Mouse (Mus musculus): ENCODE data around the gene Isg20. TPM values are rescaled to one million over a fixed set of nuclear protein-coding genes. Genes with fewer than 3 reads are reported as not detected.
A peak's percentile ranks its signal among the peaks of the same experiment; 100 is the strongest.

The Isg20 gene
- 0.39 and 0.75 TPM in 2 replicates for polyA plus RNA-seq (2016; fragmentation: Nextera tagmentation; extraction: Ambion mirVana)

- H3K4me3 ChIP-seq = peak within 1 kb of the TSS; percentile 39
- 60% methylated on average over 5 of the region's 5 CpGs for WGBS
- H3K36me3 ChIP-seq = peaks cover 22% of the 10 kb centered on the region
- peak within 1 kb of the TSS; percentile 69 for H3K27ac ChIP-seq (replicated peaks)
- H3K9me3 ChIP-seq (replicated peaks) = no peaks in the 10 kb centered on the region
- H3K4me1 ChIP-seq = peaks cover 39% of the 10 kb centered on the region
- DNase-seq (ENCODE audit: low spot score) = no peak
- H3K27me3 ChIP-seq (ENCODE audit: low read depth, poor library complexity, severe bottlenecking) = no peaks in the 10 kb centered on the region
Observed at GRCm38 (mm10) chr7:78912974-78913474, at the start of gene Isg20. TSS of gene Isg20 (plus strand) at chr7:78913424.

DNA sequence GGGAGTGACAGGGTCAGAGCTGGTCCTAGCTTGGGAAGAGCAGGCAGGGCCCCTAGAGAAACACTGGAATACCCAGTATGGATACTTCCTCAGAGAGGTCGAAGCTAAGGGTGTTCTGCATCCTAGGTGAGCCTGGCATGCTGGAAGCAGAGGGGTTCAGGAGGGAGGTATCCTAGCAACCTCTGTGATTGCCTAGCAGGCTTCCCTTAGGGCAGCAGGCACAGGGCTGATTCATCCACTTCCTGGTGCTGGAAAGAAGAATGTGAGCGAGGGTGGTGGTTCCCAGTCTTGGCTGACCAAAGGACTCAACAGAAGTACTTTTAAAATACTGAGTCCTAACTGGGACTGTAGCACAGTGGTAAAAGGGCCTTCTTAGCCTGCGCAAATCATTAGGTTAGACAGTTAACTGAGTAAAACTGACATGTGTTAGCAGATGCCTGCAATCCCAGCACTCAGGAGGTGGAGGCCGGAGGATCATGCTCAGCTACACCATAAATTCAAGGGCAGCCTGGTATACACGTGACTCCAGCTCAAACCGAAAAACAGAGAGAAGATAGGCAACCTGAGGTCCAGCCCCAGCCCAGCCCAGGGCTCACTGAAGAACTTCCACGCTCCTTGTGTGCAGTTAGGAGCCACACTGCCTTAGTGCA, 49.3 kb upstream of the Isg20 start:
- DNase-seq (ENCODE audit: low spot score) = no peak
- 74% methylated on average over 7 of the region's 7 CpGs for WGBS

DNA sequence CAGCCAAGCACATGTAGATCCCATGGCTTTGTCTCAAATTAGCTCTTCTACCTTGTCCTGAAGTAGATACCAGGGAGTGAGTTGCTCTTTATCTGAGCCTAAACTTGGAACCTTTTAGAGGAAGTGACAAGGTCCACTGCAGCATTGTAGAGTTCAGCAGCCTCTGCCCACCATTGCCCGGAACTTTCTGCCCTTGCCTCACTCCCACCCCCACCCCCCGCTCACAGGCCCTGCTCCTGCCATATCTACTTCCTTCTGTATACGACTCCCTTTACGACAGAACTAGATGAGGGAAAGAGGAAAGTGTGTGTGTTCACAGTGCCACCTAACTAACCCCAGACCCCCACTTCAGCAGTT, 48.8 kb upstream of the Isg20 start:
- H3K27me3 ChIP-seq (ENCODE audit: low read depth, poor library complexity, severe bottlenecking) = no peaks in the 10 kb centered on the region
- WGBS = 90% methylated on average over 4 of the region's 4 CpGs
- H3K9me3 ChIP-seq (replicated peaks) = no peaks in the 10 kb centered on the region
- no peak overlapping the region for H3K4me3 ChIP-seq
- DNase-seq (ENCODE audit: low spot score) = no peak
- no peaks in the 10 kb centered on the region for H3K36me3 ChIP-seq
- H3K4me1 ChIP-seq = 0 out of 2 replicates have a peak, but pooled peaks cover 5% of the 10 kb centered on the region
- H3K27ac ChIP-seq (replicated peaks) = no peak overlapping the region

More for the DNA sequence above, 49.3 kb upstream of the Isg20 start:
- Histone ChIP-seq H3K4me1 (0 out of 2 replicates have a peak, but pooled peaks cover 5% of the 10 kb centered on the region), H3K9me3 (replicated peaks) (no peaks in the 10 kb centered on the region), H3K27ac (replicated peaks) (no peak overlapping the region), H3K27me3 (ENCODE audit: low read depth, poor library complexity, severe bottlenecking) (no peaks in the 10 kb centered on the region), H3K4me3 (no peak overlapping the region), H3K36me3 (no peaks in the 10 kb centered on the region)

DNA sequence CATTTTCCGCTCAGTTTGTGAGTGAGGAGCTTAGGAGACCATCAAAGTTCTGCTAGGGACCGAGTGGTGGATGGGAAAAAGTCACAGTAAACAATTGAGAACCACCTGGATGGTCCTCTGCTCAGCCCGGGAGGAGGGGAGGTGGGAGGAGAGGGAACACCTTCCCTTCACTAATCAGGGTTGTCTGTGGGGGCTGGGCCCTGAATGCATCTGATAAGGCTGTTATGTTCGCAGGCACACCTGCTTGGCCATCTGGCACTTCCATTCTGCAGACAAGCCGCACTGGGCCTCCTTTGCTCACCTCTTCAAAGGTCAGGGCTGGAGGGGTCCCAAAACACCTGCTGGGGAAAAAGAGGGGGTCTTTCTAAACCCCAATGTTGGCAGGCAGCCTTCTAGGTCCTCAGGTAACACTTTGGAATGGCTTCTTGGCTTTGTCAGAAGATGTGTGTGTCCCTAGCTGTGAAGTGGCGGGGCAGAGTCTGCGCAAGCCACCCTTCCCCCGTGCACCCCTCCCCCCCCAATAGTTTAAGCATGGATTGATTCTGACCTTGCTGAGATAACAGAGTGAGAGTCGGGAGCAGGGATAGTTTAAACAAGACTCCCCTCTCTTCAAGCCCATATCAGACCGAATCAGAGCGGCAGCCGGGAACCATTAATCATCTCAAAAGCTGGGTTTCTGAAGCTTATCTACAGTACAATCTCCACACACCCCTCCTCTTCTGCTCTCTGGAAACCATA, 47.8 kb upstream of the Isg20 start:
- Histone ChIP-seq H3K9me3 (replicated peaks) (no peaks in the 10 kb centered on the region), H3K27me3 (ENCODE audit: low read depth, poor library complexity, severe bottlenecking) (no peaks in the 10 kb centered on the region), H3K4me1 (0 out of 2 replicates have a peak, but pooled peaks cover 5% of the 10 kb centered on the region), H3K36me3 (no peaks in the 10 kb centered on the region), H3K4me3 (no peak overlapping the region), H3K27ac (replicated peaks) (no peak overlapping the region)
- no peak for DNase-seq (ENCODE audit: low spot score)
- WGBS = 74% methylated on average over 12 of the region's 12 CpGs

DNA sequence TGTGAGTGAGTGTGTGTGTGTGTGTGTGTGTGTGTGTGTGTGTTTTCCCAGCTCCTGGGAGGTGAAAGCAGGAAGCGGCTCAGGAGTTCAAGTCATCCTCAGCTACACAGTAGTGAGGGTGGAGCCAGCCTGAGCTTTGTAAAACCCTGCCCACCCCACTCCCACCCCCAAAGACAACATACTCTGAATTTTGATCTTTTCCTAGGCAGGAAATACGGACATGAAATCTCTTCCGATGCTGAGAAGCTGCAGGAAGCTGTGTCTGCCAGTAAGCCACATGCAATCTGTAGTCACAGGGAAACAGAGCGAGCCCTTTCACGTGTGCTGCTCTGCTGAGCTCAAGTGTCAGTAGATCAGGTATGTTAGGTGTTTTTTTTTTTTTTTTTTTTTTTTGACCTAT, 44.5 kb upstream of the Isg20 start:
- H3K9me3 ChIP-seq (replicated peaks) = no peaks in the 10 kb centered on the region
- H3K4me1 ChIP-seq = 0 out of 2 replicates have a peak, but pooled peaks cover 5% of the 10 kb centered on the region
- 89% methylated on average over 5 of the region's 5 CpGs for WGBS
- H3K27me3 ChIP-seq (ENCODE audit: low read depth, poor library complexity, severe bottlenecking) = no peaks in the 10 kb centered on the region
- H3K4me3 ChIP-seq = no peak overlapping the region
- H3K36me3 ChIP-seq = no peaks in the 10 kb centered on the region
- H3K27ac ChIP-seq (replicated peaks) = no peak overlapping the region
- DNase-seq (ENCODE audit: low spot score) = no peak

GRCm38 (mm10) chr7:78872366-78872765, 40.9 kb upstream of the Isg20 start:
- no peaks in the 10 kb centered on the region for H3K4me1 ChIP-seq
- H3K27me3 ChIP-seq (ENCODE audit: low read depth, poor library complexity, severe bottlenecking) = no peaks in the 10 kb centered on the region
- H3K9me3 ChIP-seq (replicated peaks) = no peaks in the 10 kb centered on the region
- no peak overlapping the region for H3K27ac ChIP-seq (replicated peaks)
- no peak for DNase-seq (ENCODE audit: low spot score)
- no peak overlapping the region for H3K4me3 ChIP-seq
- no peaks in the 10 kb centered on the region for H3K36me3 ChIP-seq
- WGBS = 92% methylated on average over 6 of the region's 6 CpGs

GRCm38 (mm10) chr7:78872831-78873230, 40.4 kb upstream of the Isg20 start:
- Histone ChIP-seq H3K36me3 (no peaks in the 10 kb centered on the region), H3K27me3 (ENCODE audit: low read depth, poor library complexity, severe bottlenecking) (no peaks in the 10 kb centered on the region), H3K4me1 (no peaks in the 10 kb centered on the region), H3K4me3 (no peak overlapping the region), H3K27ac (replicated peaks) (no peak overlapping the region), H3K9me3 (replicated peaks) (no peaks in the 10 kb centered on the region)
- 86% methylated on average over 5 of the region's 5 CpGs for WGBS
- DNase-seq (ENCODE audit: low spot score) = no peak

- WGBS = 8% methylated on average over 12 of the region's 16 CpGs
- peak; percentile 67 for DNase-seq (ENCODE audit: low spot score)
Observed at GRCm38 (mm10) chr7:78881607-78882468, 31.4 kb upstream of the Isg20 start.

GRCm38 (mm10) chr7:78882469-78882837, 30.8 kb upstream of the Isg20 start:
- H3K4me3 ChIP-seq = peak overlapping the region; percentile 76
- H3K27me3 ChIP-seq (ENCODE audit: low read depth, poor library complexity, severe bottlenecking) = peaks cover 47% of the 10 kb centered on the region
- H3K9me3 ChIP-seq (replicated peaks) = no peaks in the 10 kb centered on the region
- peak overlapping the region; percentile 87 for H3K27ac ChIP-seq (replicated peaks)
- under 1% methylated on average over 23 of the region's 23 CpGs for WGBS
- H3K36me3 ChIP-seq = 0 out of 2 replicates have a peak, but pooled peaks cover 3% of the 10 kb centered on the region
- DNase-seq (ENCODE audit: low spot score) = peak; percentile 89
- peaks cover 75% of the 10 kb centered on the region for H3K4me1 ChIP-seq

More at GRCm38 (mm10) chr7:78881607-78882468, 31.4 kb upstream of the Isg20 start:
- H3K27ac ChIP-seq (replicated peaks) = peak overlapping the region; percentile 87
- H3K27me3 ChIP-seq (ENCODE audit: low read depth, poor library complexity, severe bottlenecking) = peaks cover 44% of the 10 kb centered on the region
- no peaks in the 10 kb centered on the region for H3K36me3 ChIP-seq
- peaks cover 69% of the 10 kb centered on the region for H3K4me1 ChIP-seq
- H3K9me3 ChIP-seq (replicated peaks) = no peaks in the 10 kb centered on the region
- peak overlapping the region; percentile 76 for H3K4me3 ChIP-seq

DNA sequence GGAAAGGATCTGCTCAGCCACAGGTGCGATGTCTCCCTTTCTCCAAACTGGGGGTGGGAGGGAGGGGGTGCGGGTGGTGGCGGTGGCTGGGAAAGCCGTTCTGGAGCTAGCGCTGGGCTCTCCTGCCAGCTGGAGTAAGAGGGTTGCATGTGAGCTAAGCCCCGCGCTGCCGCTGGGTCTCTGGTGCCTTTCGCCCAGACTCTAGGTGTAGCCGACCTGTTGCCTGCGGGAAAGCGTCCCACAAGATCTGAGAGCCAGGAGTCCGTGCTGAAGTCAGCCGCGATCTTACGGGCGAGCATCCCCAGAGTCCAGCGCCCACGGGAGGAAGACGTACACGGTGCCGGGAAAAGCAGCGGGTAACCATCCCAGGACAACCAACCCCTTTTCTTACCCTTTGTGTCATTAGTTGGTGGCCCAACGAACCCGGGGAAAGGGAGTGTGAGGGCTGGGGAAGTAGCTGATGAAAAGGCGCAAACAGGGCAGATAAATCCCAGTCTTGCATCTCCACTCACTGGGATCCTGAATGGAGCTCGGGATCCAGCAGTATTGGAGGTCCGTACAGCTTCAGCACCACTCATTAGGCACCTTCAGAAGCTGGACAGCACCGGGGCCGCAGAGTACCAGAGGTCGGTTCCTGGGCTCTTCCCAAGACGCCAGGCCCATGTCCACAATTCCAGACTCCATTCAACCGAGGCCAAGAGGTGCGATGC, 30.1 kb upstream of the Isg20 start:
- peak; percentile 54 for DNase-seq (ENCODE audit: low spot score)
- Histone ChIP-seq H3K4me1 (peaks cover 82% of the 10 kb centered on the region), H3K36me3 (peaks cover 9% of the 10 kb centered on the region; the same call in 1 of the 2 replicates), H3K4me3 (peak overlapping the region; percentile 76), H3K27ac (replicated peaks) (peak overlapping the region; percentile 87), H3K27me3 (ENCODE audit: low read depth, poor library complexity, severe bottlenecking) (peaks cover 55% of the 10 kb centered on the region), H3K9me3 (replicated peaks) (no peaks in the 10 kb centered on the region)
- WGBS = under 1% methylated on average over 34 of the region's 34 CpGs

- H3K36me3 ChIP-seq = peaks cover 12% of the 10 kb centered on the region
- peaks cover 86% of the 10 kb centered on the region for H3K4me1 ChIP-seq
- peak overlapping the region; percentile 87 for H3K27ac ChIP-seq (replicated peaks)
- H3K27me3 ChIP-seq (ENCODE audit: low read depth, poor library complexity, severe bottlenecking) = peaks cover 60% of the 10 kb centered on the region
- H3K4me3 ChIP-seq = peak overlapping the region; percentile 76
- H3K9me3 ChIP-seq (replicated peaks) = no peaks in the 10 kb centered on the region
- DNase-seq (ENCODE audit: low spot score) = no peak
- 10% methylated on average over 8 of the region's 8 CpGs for WGBS
Observed at GRCm38 (mm10) chr7:78883726-78884060, 29.5 kb upstream of the Isg20 start.

GRCm38 (mm10) chr7:78884139-78884538, 29.1 kb upstream of the Isg20 start:
- WGBS = 2% methylated on average over 6 of the region's 6 CpGs
- DNase-seq (ENCODE audit: low spot score) = peak; percentile 83
- peaks cover 64% of the 10 kb centered on the region for H3K27me3 ChIP-seq (ENCODE audit: low read depth, poor library complexity, severe bottlenecking)
- H3K4me3 ChIP-seq = peak overlapping the region; percentile 76
- H3K27ac ChIP-seq (replicated peaks) = peak overlapping the region; percentile 74
- peaks cover 89% of the 10 kb centered on the region for H3K4me1 ChIP-seq
- no peaks in the 10 kb centered on the region for H3K9me3 ChIP-seq (replicated peaks)
- peaks cover 12% of the 10 kb centered on the region for H3K36me3 ChIP-seq

All from midbrain, embryonic 10.5 days (tissue).